ENCODE assay signal across 1 mouse cellular context in the genomic region with DNA sequence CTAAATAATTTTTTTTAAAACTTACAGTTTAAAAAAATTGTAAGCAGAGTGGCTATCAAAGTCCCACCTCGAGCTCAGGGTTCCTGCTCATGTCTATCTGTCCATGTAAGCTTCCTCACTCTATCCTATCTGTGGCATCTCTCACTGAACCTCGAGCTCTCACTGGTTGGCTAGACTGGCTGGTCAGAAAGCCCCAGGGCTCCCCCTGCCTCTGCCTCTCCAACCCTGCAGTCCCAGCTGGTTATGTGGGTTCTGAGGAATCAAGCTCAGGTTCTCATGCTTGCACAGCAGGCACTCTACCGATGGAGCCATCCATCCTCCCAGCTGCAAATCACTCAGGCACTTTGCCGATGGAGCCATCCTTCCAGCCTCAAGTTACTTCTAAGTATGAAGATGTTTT.
TF ChIP-seq lines count a peak whose summit lies in the region.

No protein-coding gene starts in this region.

TF ChIP-seq in MEL, 35 proteins besides CTCF, POLR2A, EP300 and RAD21 (continued from another document):
- TF ChIP-seq NRF1 (IDR thresholded peaks at IDR 0.05; ENCODE audit: insufficient read depth, low read depth, low read length, poor library complexity, severe bottlenecking) (no peak), CHD2 (IDR thresholded peaks at IDR 0.05; ENCODE audit: low read length) (no peak), ZNF384 (IDR thresholded peaks at IDR 0.05; ENCODE audit: low read depth, low read length) (peak; percentile 65), MAZ (IDR thresholded peaks at IDR 0.05; ENCODE audit: low read depth, low read length) (no peak), ZKSCAN1 (IDR thresholded peaks at IDR 0.05; ENCODE audit: low read depth, low read length) (no peak), E2F4 (IDR thresholded peaks at IDR 0.05; ENCODE audit: borderline replicate concordance, low read depth, low read length) (no peak), ZC3H11A (IDR thresholded peaks at IDR 0.05; ENCODE audit: low read depth, low read length) (peak; percentile 30), RCOR1 (IDR thresholded peaks at IDR 0.05; ENCODE audit: low read depth, low read length) (peak; percentile 22; the same call in 1 of the 2 replicates), ETS1 (IDR thresholded peaks at IDR 0.05; ENCODE audit: low read depth, low read length) (peak; percentile 44; the same call in 1 of the 2 replicates), CHD1 (IDR thresholded peaks at IDR 0.05; ENCODE audit: low read depth, low read length) (no peak), ZMIZ1 (IDR thresholded peaks at IDR 0.05; ENCODE audit: low read depth, low read length) (no peak), SMC3 (IDR thresholded peaks at IDR 0.05; ENCODE audit: low read depth, low read length) (peak; percentile 55)
